Mouse (Mus musculus): ENCODE measurements around the gene Cxcl3. TPM values are rescaled to one million over a fixed set of nuclear protein-coding genes. Genes with fewer than 3 reads are reported as not detected.

Cxcl3 gene
- total and polyA plus RNA-seq, 3 experiments: not detected

GRCm38 (mm10) chr5:90771369-90771768, 14.5 kb upstream of the Cxcl3 start:
- H3K79me2 ChIP-seq (replicated peaks; ENCODE audit: control insufficient read depth, extremely low read depth, insufficient read depth, poor library complexity, severe bottlenecking): no peaks in the 10 kb centered on the region
- H3K36me3 ChIP-seq (replicated peaks in 1 of 2; ENCODE audit: control insufficient read depth in 1 of 2, insufficient read depth in 1 of 2, low read length in 1 of 2): no peaks in the 10 kb centered on the region
- H3K4me2 ChIP-seq (ENCODE audit: insufficient read depth, low read depth, poor library complexity, severe bottlenecking): no peak overlapping the region
- dilution Hi-C loops (cut with MboI; ENCODE audit: extremely low pct_ligation_motif_present, extremely low pct_unique_long_range_greater_than_20kb, low sequenced_read_pairs) (no loop called here), in situ Hi-C loops (cut with MboI; ENCODE audit: low pct_ligation_motif_present, low pct_unique_long_range_greater_than_20kb, low sequenced_read_pairs) (no loop called here)
- H3K27ac ChIP-seq (ENCODE audit: insufficient read depth, low read depth): no peak overlapping the region
- H3K4me1 ChIP-seq (ENCODE audit: control insufficient read depth in 1 of 2, insufficient read depth in 2 of 2): peaks cover 0 to 15% of the 10 kb centered on the region in 2 experiments; a peak in 2 of 4 replicates
- no peaks in the 10 kb centered on the region for H3K27me3 ChIP-seq (replicated peaks)
- no peak overlapping the region for H3K9ac ChIP-seq (ENCODE audit: insufficient read depth, low read depth)
- peak; percentile 53; the same call in 1 of the 2 replicates for TF ChIP-seq EP300 (IDR thresholded peaks at IDR 0.05; ENCODE audit: low read length)
- TF ChIP-seq IRF4 (IDR thresholded peaks at IDR 0.05; ENCODE audit: low read depth, low read length): peak; percentile 65; the same call in 1 of the 2 replicates
- no peak for TF ChIP-seq MEF2A (IDR thresholded peaks at IDR 0.05; ENCODE audit: borderline replicate concordance, low read depth, low read length)
- no peak for TF ChIP-seq GABPA (IDR thresholded peaks at IDR 0.05; ENCODE audit: insufficient replicate concordance, low read depth, low read length)
- peak; percentile 100 for TF ChIP-seq MAFK (IDR thresholded peaks at IDR 0.05; ENCODE audit: insufficient replicate concordance, low read length)
- TF ChIP-seq UBTF (IDR thresholded peaks at IDR 0.05; ENCODE audit: low read depth, low read length): no peak
- TF ChIP-seq HCFC1 (IDR thresholded peaks at IDR 0.05; ENCODE audit: low read depth, low read length): no peak
- no peak for TF ChIP-seq TCF12 (IDR thresholded peaks at IDR 0.05; ENCODE audit: low read depth, low read length)
- DNase-seq (ENCODE audit: extremely low read depth): no peak
- H3K4me3 ChIP-seq (replicated peaks in 1 of 3; ENCODE audit: low read depth in 2 of 3, low read length in 2 of 3, poor library complexity in 1 of 3): no peak overlapping the region
- H3K9me3 ChIP-seq (replicated peaks; ENCODE audit: low read length): no peaks in the 10 kb centered on the region

GRCm38 (mm10) chr5:90771880-90772653, 13.8 kb upstream of the Cxcl3 start, which contains the start of gene Pf4:
Gene Pf4 (plus strand): TSS chr5:90772435.
- dilution Hi-C loops (cut with MboI; ENCODE audit: extremely low pct_ligation_motif_present, extremely low pct_unique_long_range_greater_than_20kb, low sequenced_read_pairs) (no loop called here), in situ Hi-C loops (cut with MboI; ENCODE audit: low pct_ligation_motif_present, low pct_unique_long_range_greater_than_20kb, low sequenced_read_pairs) (no loop called here)
- Histone ChIP-seq H3K27me3 (replicated peaks) (no peaks in the 10 kb centered on the region), H3K4me3 (replicated peaks in 1 of 3; ENCODE audit: low read depth in 2 of 3, low read length in 2 of 3, poor library complexity in 1 of 3) (no peak within 1 kb of the TSS), H3K27ac (ENCODE audit: insufficient read depth, low read depth) (no peak within 1 kb of the TSS), H3K9me3 (replicated peaks; ENCODE audit: low read length) (no peaks in the 10 kb centered on the region), H3K9ac (ENCODE audit: insufficient read depth, low read depth) (no peak within 1 kb of the TSS), H3K36me3 (replicated peaks in 1 of 2; ENCODE audit: control insufficient read depth in 1 of 2, insufficient read depth in 1 of 2, low read length in 1 of 2) (no peaks in the 10 kb centered on the region), H3K4me1 (ENCODE audit: control insufficient read depth in 1 of 2, insufficient read depth in 2 of 2) (peaks cover 0 to 15% of the 10 kb centered on the region in 2 experiments; a peak in 2 of 4 replicates), H3K79me2 (replicated peaks; ENCODE audit: control insufficient read depth, extremely low read depth, insufficient read depth, poor library complexity, severe bottlenecking) (no peaks in the 10 kb centered on the region), H3K4me2 (ENCODE audit: insufficient read depth, low read depth, poor library complexity, severe bottlenecking) (no peak within 1 kb of the TSS)
- no peak for TF ChIP-seq USF1 (IDR thresholded peaks at IDR 0.05; ENCODE audit: low read depth, low read length)
- TF ChIP-seq SMC3 (IDR thresholded peaks at IDR 0.05; ENCODE audit: low read depth, low read length): no peak
- no peak for TF ChIP-seq ZC3H11A (IDR thresholded peaks at IDR 0.05; ENCODE audit: low read depth, low read length)
- TF ChIP-seq ETS1 (conservative IDR thresholded peaks at IDR 0.05; ENCODE audit: low read depth, low read length): no peak
- no peak for TF ChIP-seq MAFK (IDR thresholded peaks at IDR 0.05; ENCODE audit: insufficient replicate concordance, low read length)
- no peak for TF ChIP-seq EP300 (IDR thresholded peaks at IDR 0.05; ENCODE audit: low read length)
- no peak for TF ChIP-seq HCFC1 (IDR thresholded peaks at IDR 0.05; ENCODE audit: low read depth, low read length)
- TF ChIP-seq GABPA (IDR thresholded peaks at IDR 0.05; ENCODE audit: insufficient replicate concordance, low read depth, low read length): no peak
- TF ChIP-seq RCOR1 (conservative IDR thresholded peaks at IDR 0.05; ENCODE audit: low read depth, low read length): no peak
- TF ChIP-seq ZKSCAN1 (IDR thresholded peaks at IDR 0.05; ENCODE audit: borderline replicate concordance, low read depth, low read length): no peak
- no peak for TF ChIP-seq KAT2A (IDR thresholded peaks at IDR 0.05; ENCODE audit: insufficient replicate concordance, low read length)
- no peak for TF ChIP-seq CTCF (conservative IDR thresholded peaks at IDR 0.05 in 1 of 2, IDR thresholded peaks at IDR 0.05 in 1 of 2; ENCODE audit: low read depth in 2 of 2, low read length in 2 of 2)
- no peak for TF ChIP-seq ZNF384 (IDR thresholded peaks at IDR 0.05; ENCODE audit: low read depth, low read length)
- TF ChIP-seq TCF12 (IDR thresholded peaks at IDR 0.05; ENCODE audit: low read depth, low read length): no peak
- no peak for TF ChIP-seq MYC (IDR thresholded peaks at IDR 0.05; ENCODE audit: low read depth, low read length)
- no peak for DNase-seq (ENCODE audit: extremely low read depth)
